Mouse (Mus musculus) layer of hippocampus, adult 9-11 months (tissue): Measurements from ENCODE around the gene Anpep.

Experiments used
- DNase-seq: peaks from one replicate; pipeline ENCODE4 v3.0.0; 2022

Anpep gene

GRCm38 (mm10) chr7:79866294-79867000, 5.6 kb upstream of the Anpep start:
- DNase-seq: no peak

GRCm38 (mm10) chr7:79861794-79862193, 935 bp upstream of the Anpep start:
- no peak for DNase-seq

GRCm38 (mm10) chr7:79858956-79859630, 1.8 kb downstream of the Anpep start:
- DNase-seq: no peak

GRCm38 (mm10) chr7:79858202-79858934, 2.5 kb downstream of the Anpep start:
- no peak for DNase-seq

GRCm38 (mm10) chr7:79856305-79856704, 4.6 kb downstream of the Anpep start:
- no peak for DNase-seq

GRCm38 (mm10) chr7:79847456-79848451, 13.1 kb downstream of the Anpep start:
- no peak for DNase-seq

GRCm38 (mm10) chr7:79846342-79846741, 14.5 kb downstream of the Anpep start:
- DNase-seq: no peak

GRCm38 (mm10) chr7:79844090-79844802, 16.6 kb downstream of the Anpep start:
- no peak for DNase-seq

GRCm38 (mm10) chr7:79842163-79842562, 18.7 kb downstream of the Anpep start:
- no peak for DNase-seq

GRCm38 (mm10) chr7:79837247-79837646, 23.6 kb downstream of the Anpep start:
- no peak for DNase-seq

GRCm38 (mm10) chr7:79835196-79835595, 25.7 kb downstream of the Anpep start:
- DNase-seq: no peak

GRCm38 (mm10) chr7:79832980-79833379, 27.9 kb downstream of the Anpep start:
- DNase-seq: no peak

GRCm38 (mm10) chr7:79831585-79831984, 29.3 kb downstream of the Anpep start:
- DNase-seq: no peak

- DNase-seq: no peak
These were observed 29.7 kb downstream of the Anpep start for GRCm38 (mm10) chr7:79831145-79831544.

- no peak for DNase-seq
These were observed 32.5 kb downstream of the Anpep start for GRCm38 (mm10) chr7:79828341-79828740.

GRCm38 (mm10) chr7:79822092-79822695, 38.7 kb downstream of the Anpep start:
- no peak for DNase-seq

GRCm38 (mm10) chr7:79819996-79820395, 40.9 kb downstream of the Anpep start:
- DNase-seq: no peak

- no peak for DNase-seq
These were observed 41.3 kb downstream of the Anpep start for GRCm38 (mm10) chr7:79819515-79819914.

- DNase-seq: no peak
These were observed 42.5 kb downstream of the Anpep start for GRCm38 (mm10) chr7:79818321-79818720.

GRCm38 (mm10) chr7:79813409-79813808, 47.5 kb downstream of the Anpep start:
- DNase-seq: no peak
